Mouse (Mus musculus) liver, embryonic 12.5 days (tissue): ENCODE measurements around the gene Nrl. TPM values are rescaled to one million over a fixed set of nuclear protein-coding genes. Genes with fewer than 3 reads are reported as not detected.

Source experiments
- ATAC-seq: fragments of 200-750 bp; cut with Nextera tagmentation; 2 replicates; pipeline ENCODE4 v1.8.0; 2017; ENCODE audit warnings: moderate number of reproducible peaks, mild to moderate bottlenecking, moderate library complexity
- H3K27ac ChIP-seq: fragments of 300-500 bp; sonication (generic); 2 replicates; pipeline ENCODE4 v1.5.1; 2016; ENCODE audit warnings: mild to moderate bottlenecking
- H3K27me3 ChIP-seq: fragments of 300-500 bp; sonication (generic); replicated peaks from 2 replicates; pipeline ENCODE4 v1.6.1; 2016; ENCODE audit warnings: mild to moderate bottlenecking, moderate library complexity
- H3K36me3 ChIP-seq: fragments of 300-500 bp; sonication (generic); 2 replicates; pipeline ENCODE4 v1.6.1; 2016; ENCODE audit warnings: mild to moderate bottlenecking, moderate library complexity
- H3K4me1 ChIP-seq: fragments of 300-500 bp; sonication (generic); 2 replicates; pipeline ENCODE4 v1.6.1; 2016
- H3K4me2 ChIP-seq: fragments of 300-500 bp; sonication (generic); 2 replicates; pipeline ENCODE4 v1.6.1; 2016; ENCODE audit warnings: mild to moderate bottlenecking, moderate library complexity
- H3K4me3 ChIP-seq: fragments of 300-500 bp; sonication (generic); 2 replicates; pipeline ENCODE4 v1.5.1; 2016; ENCODE audit warnings: mild to moderate bottlenecking, moderate library complexity
- H3K9ac ChIP-seq: fragments of 300-500 bp; sonication (generic); 2 replicates; pipeline ENCODE4 v1.6.1; 2016; ENCODE audit warnings: mild to moderate bottlenecking, moderate library complexity
- H3K9me3 ChIP-seq: fragments of 300-500 bp; sonication (generic); replicated peaks from 2 replicates; pipeline ENCODE4 v1.6.1; 2016; ENCODE audit warnings: mild to moderate bottlenecking, moderate library complexity
- WGBS: fragments of 180-500 bp; shearing (Covaris S2); methylation state at CpG from one replicate; pipeline ENCODE4 v1.1.7; 2016; ENCODE audit not compliant: insufficient replicate concordance; 5-methylcytosine and 5-hydroxymethylcytosine counted together
- polyA plus RNA-seq: library from polyadenylated mRNA; unstranded; fragments of >200 nt; fragmentation: Nextera tagmentation; extraction: Ambion mirVana; gene quantifications from 2 replicates; pipeline ENCODE4 v1.2.1, GENCODE M21; 2016

Nrl gene
- polyA plus RNA-seq = not detected in 2 replicates

DNA sequence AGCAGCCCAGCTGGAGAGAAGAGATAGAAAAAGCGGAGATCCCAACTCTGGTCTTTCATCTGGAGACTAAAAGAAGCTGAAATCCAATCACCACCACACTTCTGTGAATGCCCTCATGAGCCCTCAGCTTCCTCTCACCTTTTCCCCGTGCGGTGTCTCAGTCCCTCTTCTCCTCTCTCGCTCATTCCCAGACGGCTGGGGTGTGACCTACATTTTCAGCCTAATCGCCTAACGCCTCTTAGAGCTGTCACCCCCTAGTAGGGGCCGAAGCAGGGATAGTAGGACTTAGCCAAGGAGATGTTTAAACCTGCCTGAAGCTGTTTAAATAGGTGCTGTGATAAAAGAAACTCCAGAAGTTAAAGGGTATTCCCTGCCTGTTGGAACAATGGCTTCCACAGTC is at the start of gene Nrl:
TSS of gene Nrl (minus strand) at position 197 of the 400 bp plus-strand sequence.
- Histone ChIP-seq H3K9ac (no peak within 1 kb of the TSS), H3K9me3 (no peaks in the 10 kb centered on the region), H3K36me3 (no peaks in the 10 kb centered on the region), H3K4me2 (no peak within 1 kb of the TSS), H3K4me1 (peaks cover 19% of the 10 kb centered on the region), H3K4me3 (no peak within 1 kb of the TSS), H3K27me3 (peaks cover 82% of the 10 kb centered on the region), H3K27ac (no peak within 1 kb of the TSS)
- ATAC-seq = no peak
- WGBS = 16% methylated on average over 8 of the region's 8 CpGs

DNA sequence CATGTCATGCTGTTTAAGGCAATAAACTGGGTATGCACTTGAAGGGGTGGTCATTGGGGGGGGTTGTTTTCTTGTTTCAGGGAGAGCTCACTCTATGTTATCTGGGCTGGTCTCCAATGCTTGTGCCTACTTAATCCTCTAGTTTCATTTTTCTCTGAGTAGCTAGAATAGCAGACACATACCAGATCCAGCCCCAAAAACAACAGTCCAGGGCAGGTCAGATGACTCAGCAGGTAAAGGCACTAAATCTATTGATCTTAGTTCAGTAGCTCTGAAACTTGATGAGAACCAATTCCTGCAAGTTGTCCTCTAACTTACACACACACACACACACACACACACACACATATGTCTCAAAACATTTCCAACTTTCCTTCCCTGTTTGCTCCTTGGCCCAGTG is 47.0 kb upstream of the Nrl start:
- Histone ChIP-seq H3K9ac (no peak overlapping the region), H3K4me3 (no peak overlapping the region), H3K27ac (0 out of 2 replicates have a peak overlapping the region, but pooled peaks have one; percentile 22), H3K9me3 (no peaks in the 10 kb centered on the region), H3K36me3 (peaks cover 41% of the 10 kb centered on the region), H3K27me3 (no peaks in the 10 kb centered on the region), H3K4me1 (peaks cover 34% of the 10 kb centered on the region), H3K4me2 (no peak overlapping the region)
- no peak for ATAC-seq

DNA sequence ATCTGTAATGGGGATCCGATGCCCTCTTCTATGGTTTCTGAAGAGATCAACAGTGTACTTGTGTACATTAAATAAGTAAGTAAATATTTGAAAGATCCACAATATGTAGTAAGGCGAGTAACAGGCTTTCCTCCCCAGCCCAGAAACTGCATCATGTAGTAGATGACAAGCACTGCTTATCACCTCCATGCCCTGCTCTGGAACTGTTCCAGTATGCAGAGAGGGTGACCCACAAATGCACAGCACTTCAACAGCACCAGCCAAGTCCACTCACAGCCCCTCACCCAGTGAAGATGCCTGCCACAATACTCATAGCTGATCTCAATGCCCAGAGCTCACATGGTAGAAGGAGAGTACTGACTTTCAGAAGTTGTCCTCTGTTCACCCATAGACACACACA is 45.8 kb upstream of the Nrl start:
- peaks cover 24% of the 10 kb centered on the region for H3K4me1 ChIP-seq
- ATAC-seq = no peak
- H3K27me3 ChIP-seq = no peaks in the 10 kb centered on the region
- H3K36me3 ChIP-seq = peaks cover 53% of the 10 kb centered on the region
- H3K27ac ChIP-seq = 0 out of 2 replicates have a peak overlapping the region, but pooled peaks have one; percentile 22
- WGBS = 74% methylated on average over 2 of the region's 2 CpGs
- 0 out of 2 replicates have a peak overlapping the region, but pooled peaks have one; percentile 12 for H3K9ac ChIP-seq
- no peak overlapping the region for H3K4me3 ChIP-seq
- no peaks in the 10 kb centered on the region for H3K9me3 ChIP-seq
- H3K4me2 ChIP-seq = no peak overlapping the region

DNA sequence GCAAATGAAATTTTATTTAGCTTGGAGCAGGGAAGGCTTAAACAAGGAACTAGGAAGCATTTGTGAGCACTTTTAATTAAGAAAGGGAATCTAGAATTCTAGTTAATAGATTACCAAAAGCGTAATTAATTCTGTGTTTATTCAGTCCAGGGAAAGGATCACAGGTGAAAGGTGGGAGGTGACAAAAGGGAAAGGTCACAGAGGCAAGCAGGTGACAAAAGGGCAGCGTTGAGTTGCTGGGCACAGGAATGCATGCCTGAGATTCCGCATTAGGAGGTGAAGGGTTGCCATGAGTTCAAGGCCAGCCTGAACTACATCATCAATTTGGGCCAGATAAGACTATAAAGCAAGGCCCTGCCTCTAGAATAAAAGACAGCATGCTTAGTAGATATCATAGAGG is 42.7 kb upstream of the Nrl start:
- 88% methylated on average over 3 of the region's 3 CpGs for WGBS

DNA sequence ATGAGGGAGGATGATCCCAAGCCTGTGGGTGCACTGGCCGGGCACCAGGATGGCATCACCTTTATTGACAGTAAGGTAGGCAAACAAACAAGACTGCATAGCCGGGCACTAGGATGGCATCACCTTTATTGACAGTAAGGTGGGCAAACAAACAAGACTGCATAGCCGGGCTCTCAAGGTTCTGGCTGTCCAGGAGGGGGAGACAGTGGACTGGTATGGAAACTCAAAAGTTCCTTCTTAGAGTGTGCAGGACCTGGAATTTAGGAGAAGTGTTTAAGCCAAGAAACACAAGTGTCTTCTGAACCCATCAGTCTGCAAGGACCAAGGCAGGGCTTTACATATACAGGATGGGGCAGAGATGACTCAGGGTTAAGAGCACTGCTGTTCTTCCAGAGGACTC is 41.0 kb upstream of the Nrl start:
- Histone ChIP-seq H3K9me3 (no peaks in the 10 kb centered on the region), H3K36me3 (peaks cover 88% of the 10 kb centered on the region)

More for the DNA sequence above, 42.7 kb upstream of the Nrl start:
- Histone ChIP-seq H3K27me3 (no peaks in the 10 kb centered on the region), H3K36me3 (peaks cover 84% of the 10 kb centered on the region), H3K4me3 (no peak overlapping the region), H3K9ac (no peak overlapping the region), H3K9me3 (no peaks in the 10 kb centered on the region), H3K27ac (no peak overlapping the region), H3K4me1 (peaks cover 23% of the 10 kb centered on the region), H3K4me2 (no peak overlapping the region)
- no peak for ATAC-seq

DNA sequence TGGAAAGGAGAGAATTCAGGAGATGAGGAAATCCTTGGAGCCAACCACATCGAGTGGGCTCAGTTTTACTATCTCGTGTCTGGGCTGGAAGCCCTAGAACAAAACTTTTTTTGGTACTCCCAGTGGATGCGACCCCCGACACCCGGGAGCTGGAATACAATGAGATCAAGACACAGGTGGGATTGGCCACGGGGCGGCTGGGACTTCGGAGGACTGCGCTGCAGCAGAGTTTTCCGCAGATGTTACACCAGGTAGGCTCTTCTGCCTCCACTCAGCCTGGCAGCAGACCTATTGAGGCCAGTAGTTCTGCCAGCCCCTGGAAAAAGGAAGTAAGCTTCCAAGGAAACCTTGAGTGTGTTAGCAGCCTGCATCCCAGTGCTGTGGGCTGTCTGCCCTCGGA is 38.5 kb upstream of the Nrl start:
- H3K4me3 ChIP-seq = no peak overlapping the region
- peaks cover 65% of the 10 kb centered on the region for H3K36me3 ChIP-seq
- no peaks in the 10 kb centered on the region for H3K9me3 ChIP-seq
- WGBS = 90% methylated on average over 11 of the region's 11 CpGs
- H3K27me3 ChIP-seq = no peaks in the 10 kb centered on the region
- H3K4me1 ChIP-seq = peaks cover 30% of the 10 kb centered on the region
- H3K27ac ChIP-seq = no peak overlapping the region
- no peak overlapping the region for H3K9ac ChIP-seq
- ATAC-seq = no peak
- H3K4me2 ChIP-seq = no peak overlapping the region

More for the DNA sequence above, 41.0 kb upstream of the Nrl start:
- no peak for ATAC-seq
- 77% methylated on average over 3 of the region's 3 CpGs for WGBS
- H3K4me3 ChIP-seq = no peak overlapping the region
- H3K27ac ChIP-seq = no peak overlapping the region
- H3K9ac ChIP-seq = no peak overlapping the region
- H3K4me1 ChIP-seq = peaks cover 27% of the 10 kb centered on the region
- no peaks in the 10 kb centered on the region for H3K27me3 ChIP-seq
- no peak overlapping the region for H3K4me2 ChIP-seq

DNA sequence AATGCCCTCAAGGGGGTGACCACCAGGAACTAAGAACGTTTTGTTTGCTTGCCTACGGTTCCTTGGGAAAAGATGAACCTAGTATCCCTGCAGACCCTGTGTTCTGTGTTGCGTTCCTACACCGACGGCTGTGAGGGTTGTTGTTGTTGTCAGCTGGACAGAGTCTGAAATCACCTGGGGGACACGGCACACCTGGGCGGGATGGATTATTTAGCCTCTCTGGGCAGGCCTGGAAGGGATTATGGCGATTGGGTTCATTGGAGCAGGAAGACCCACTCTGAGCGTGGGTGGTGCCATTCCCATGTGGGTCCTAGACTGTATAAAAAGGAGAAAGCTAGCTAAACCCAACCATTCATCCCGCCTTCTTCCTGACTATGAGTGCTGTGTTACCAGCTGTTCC is 37.1 kb upstream of the Nrl start:
- no peaks in the 10 kb centered on the region for H3K27me3 ChIP-seq
- peak overlapping the region; percentile 67 for H3K27ac ChIP-seq
- H3K36me3 ChIP-seq = peaks cover 51% of the 10 kb centered on the region
- peak overlapping the region; percentile 73; the same call in 1 of the 2 replicates for H3K4me3 ChIP-seq
- peak overlapping the region; percentile 90 for H3K4me2 ChIP-seq
- 83% methylated on average over 10 of the region's 10 CpGs for WGBS
- no peaks in the 10 kb centered on the region for H3K9me3 ChIP-seq
- peaks cover 44% of the 10 kb centered on the region for H3K4me1 ChIP-seq
- peak overlapping the region; percentile 66; the same call in 1 of the 2 replicates for H3K9ac ChIP-seq
- no peak for ATAC-seq

DNA sequence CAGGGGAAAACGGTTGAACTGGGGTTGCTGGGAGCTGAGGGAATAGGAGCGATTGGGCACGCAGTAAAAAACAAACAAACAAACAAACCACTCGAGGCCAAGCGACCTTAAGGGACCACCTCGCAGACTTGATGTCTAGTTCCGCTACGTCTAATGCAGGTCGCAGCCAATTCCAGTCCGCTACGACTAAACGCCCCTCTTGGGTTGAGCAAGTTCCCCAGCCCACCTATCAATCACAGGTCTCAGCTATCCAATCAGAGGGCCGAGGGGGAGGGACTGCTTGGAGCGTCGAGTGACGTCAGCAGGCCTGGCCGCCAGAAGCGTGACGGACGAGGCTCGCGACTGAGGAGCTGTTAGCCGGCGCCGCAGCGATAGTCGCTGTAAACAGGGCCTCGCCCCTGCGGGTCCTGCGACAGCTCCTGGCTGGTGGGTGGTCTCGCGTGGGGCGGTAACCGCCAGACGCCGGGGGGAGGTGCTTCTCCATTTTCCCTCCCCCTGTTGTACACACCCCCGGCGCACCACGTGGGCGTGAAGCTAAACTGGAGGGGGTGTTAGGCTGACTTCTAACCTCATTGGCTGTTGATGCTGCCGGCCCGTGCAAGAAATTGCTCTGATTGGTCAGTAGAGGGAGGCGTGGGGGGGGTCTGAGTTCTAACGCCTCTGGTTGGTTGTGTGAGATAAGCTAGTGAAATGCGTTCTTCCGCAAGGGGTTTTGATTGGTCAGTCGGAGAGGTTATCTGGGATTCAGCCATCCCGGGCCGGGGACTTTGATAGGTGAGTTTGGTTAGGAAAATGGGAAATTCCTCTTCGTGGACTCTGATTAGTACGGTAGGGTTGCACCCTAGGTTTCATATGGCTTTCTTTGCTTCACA is 35.7 kb upstream of the Nrl start, which contains the start of gene A730061H03Rik:
TSS of gene A730061H03Rik (minus strand) at position 205 of the 872 bp plus-strand sequence.
- Histone ChIP-seq H3K4me3 (peak within 1 kb of the TSS; percentile 73), H3K9ac (peak within 1 kb of the TSS; percentile 92), H3K4me2 (peak within 1 kb of the TSS; percentile 90), H3K36me3 (peaks cover 37% of the 10 kb centered on the region), H3K4me1 (peaks cover 59% of the 10 kb centered on the region), H3K27ac (peak within 1 kb of the TSS; percentile 99), H3K27me3 (no peaks in the 10 kb centered on the region), H3K9me3 (no peaks in the 10 kb centered on the region)
- peak; percentile 88 for ATAC-seq
- WGBS = under 1% methylated on average over 51 of the region's 51 CpGs

DNA sequence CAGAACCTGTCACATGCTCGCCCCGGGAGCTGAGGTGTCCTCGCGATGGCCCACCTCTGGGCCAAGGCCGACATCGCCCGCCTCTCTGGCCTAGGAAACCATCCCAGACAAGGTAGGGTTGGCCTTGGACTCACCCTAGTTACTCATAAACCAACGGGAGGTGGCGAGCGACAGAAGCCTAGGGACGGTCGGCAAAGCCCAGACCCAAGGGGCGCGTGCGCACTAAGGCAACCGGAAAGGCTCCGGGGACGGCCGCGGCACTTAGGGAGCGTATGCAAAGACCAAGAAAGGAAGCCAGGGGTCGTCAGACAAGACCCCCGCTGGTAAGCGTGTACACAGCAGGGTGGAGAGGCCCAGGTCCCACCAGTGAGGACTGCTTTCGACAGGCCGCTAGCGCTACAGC is 35.0 kb upstream of the Nrl start, which contains the start of gene Dcaf11:
TSS of gene Dcaf11 (plus strand) at position 208 of the 403 bp plus-strand sequence.
- peak within 1 kb of the TSS; percentile 92 for H3K9ac ChIP-seq
- peaks cover 65% of the 10 kb centered on the region for H3K4me1 ChIP-seq
- H3K36me3 ChIP-seq = peaks cover 31% of the 10 kb centered on the region
- peak within 1 kb of the TSS; percentile 73 for H3K4me3 ChIP-seq
- peak within 1 kb of the TSS; percentile 99 for H3K27ac ChIP-seq
- peak; percentile 79 for ATAC-seq
- no peaks in the 10 kb centered on the region for H3K9me3 ChIP-seq
- H3K27me3 ChIP-seq = no peaks in the 10 kb centered on the region
- WGBS = under 1% methylated on average over 27 of the region's 27 CpGs
- peak within 1 kb of the TSS; percentile 90 for H3K4me2 ChIP-seq

DNA sequence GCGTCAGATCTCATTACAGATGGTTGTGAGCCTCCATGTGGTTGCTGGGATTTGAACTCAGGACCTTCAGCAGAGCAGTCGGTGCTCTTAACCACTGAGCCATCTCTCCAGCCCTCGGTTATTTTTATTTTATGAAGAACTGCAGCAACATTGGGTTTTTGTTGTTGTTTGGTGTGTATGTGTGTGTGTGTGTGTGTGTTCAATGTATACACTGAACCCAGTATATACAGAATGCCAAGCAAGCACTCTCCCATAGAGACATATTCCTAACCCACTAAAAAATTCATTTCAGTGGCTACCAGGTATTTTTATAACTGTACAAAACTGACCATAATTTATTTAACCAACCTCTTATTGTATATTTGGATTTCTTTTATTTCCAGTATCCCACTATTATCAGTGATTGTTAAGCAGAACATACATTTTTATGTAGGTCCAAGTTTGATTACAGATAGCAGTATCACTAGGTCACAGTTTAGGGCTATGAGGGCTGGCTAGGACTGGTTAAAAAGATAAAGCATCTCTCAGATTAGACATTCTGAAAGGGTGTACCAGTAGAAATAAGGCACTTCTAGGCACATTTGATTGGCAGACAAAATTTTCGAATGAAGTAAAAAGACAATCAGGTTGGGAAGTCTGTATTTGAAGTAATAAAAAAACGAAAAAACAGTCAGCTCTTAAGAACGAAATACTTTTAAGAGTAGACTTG is 34.1 kb upstream of the Nrl start:
- H3K4me2 ChIP-seq = peak overlapping the region; percentile 90
- peak overlapping the region; percentile 92 for H3K9ac ChIP-seq
- no peaks in the 10 kb centered on the region for H3K9me3 ChIP-seq
- ATAC-seq = peak; percentile 44
- H3K4me3 ChIP-seq = peak overlapping the region; percentile 73
- no peaks in the 10 kb centered on the region for H3K27me3 ChIP-seq
- peaks cover 74% of the 10 kb centered on the region for H3K4me1 ChIP-seq
- peak overlapping the region; percentile 99 for H3K27ac ChIP-seq
- 33% methylated on average over 6 of the region's 6 CpGs for WGBS
- H3K36me3 ChIP-seq = peaks cover 22% of the 10 kb centered on the region

DNA sequence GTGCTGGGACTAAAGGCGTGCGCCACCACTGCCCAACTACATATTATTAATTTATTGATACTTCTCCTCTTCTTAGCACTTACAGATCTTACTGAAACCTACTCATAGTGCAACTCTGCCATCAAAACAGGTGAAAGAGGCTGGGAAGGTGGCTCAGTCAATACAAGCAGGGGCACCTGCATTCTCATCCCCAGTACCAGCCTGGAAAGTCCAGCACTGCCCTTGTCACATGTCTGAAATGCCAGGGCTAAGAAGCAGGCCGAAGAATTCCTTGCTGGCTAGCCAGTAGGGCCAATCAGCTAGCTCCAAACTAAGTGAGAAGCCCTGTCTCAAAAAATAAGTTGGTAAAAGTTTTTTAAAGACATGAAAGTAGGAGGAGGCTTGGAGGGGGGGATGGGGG is 32.8 kb upstream of the Nrl start:
- peaks cover 9% of the 10 kb centered on the region for H3K36me3 ChIP-seq
- H3K27me3 ChIP-seq = no peaks in the 10 kb centered on the region
- 84% methylated on average over 3 of the region's 3 CpGs for WGBS
- H3K9me3 ChIP-seq = no peaks in the 10 kb centered on the region
- H3K9ac ChIP-seq = peak overlapping the region; percentile 50; the same call in 1 of the 2 replicates
- no peak for ATAC-seq
- no peak overlapping the region for H3K4me3 ChIP-seq
- H3K27ac ChIP-seq = peak overlapping the region; percentile 99
- H3K4me1 ChIP-seq = peaks cover 71% of the 10 kb centered on the region
- no peak overlapping the region for H3K4me2 ChIP-seq

DNA sequence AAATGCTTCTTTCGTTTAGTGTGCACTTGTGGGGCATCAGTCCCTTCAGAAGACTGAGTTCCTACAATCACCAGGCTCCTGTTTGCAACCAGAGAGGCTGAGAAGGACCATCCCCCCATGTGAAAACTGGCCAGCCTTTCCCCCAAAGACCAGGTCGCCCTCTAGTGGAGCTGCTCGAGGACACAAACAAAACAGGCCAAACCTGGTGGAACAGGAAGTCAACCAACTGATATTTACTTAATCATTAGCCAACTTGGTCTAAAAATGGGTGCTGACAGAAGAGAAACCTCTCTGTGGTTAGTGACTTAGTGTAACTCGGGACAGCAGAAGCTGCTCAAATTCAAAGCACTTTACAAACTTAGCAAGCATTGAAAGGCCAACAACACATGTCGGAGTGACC is 32.2 kb upstream of the Nrl start:
- no peak overlapping the region for H3K4me2 ChIP-seq
- 0 out of 2 replicates have a peak overlapping the region, but pooled peaks have one; percentile 17 for H3K9ac ChIP-seq
- 20% methylated on average over 5 of the region's 5 CpGs for WGBS

More for the DNA sequence above, 32.2 kb upstream of the Nrl start:
- H3K27ac ChIP-seq = peak overlapping the region; percentile 99
- no peaks in the 10 kb centered on the region for H3K27me3 ChIP-seq
- H3K9me3 ChIP-seq = no peaks in the 10 kb centered on the region
- no peak for ATAC-seq
- peaks cover 65% of the 10 kb centered on the region for H3K4me1 ChIP-seq
- H3K4me3 ChIP-seq = no peak overlapping the region
- H3K36me3 ChIP-seq = peaks cover 3% of the 10 kb centered on the region
